Mouse (Mus musculus) retina, adult 2 months (tissue): ENCODE results near the gene Ctbp1.

Source experiments
- DNase-seq: peaks from one replicate; pipeline ENCODE4 v3.0.0-alpha.2; 2012; ENCODE audit warnings: low read depth, low spot score

Ctbp1 gene

DNA sequence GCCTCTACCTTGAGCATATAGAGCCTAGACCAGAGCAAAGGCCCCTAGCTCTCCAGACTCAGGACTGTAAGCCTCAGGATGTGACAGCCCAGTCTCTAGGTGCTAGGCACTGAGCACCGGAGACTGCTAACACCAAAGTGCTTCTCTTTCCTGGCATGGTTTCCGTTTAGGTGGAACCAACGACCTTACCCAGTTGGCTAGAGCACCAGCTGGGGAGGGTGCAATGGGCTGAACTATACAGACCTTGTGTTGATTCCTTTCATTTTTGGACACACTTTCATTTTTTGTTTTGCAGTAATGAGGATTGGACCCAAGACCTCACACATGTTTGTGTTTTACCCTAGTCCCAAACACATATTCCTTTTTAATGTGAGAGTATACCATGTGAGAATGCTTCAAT, 64.3 kb downstream of the Ctbp1 start:
- no peak for DNase-seq

DNA sequence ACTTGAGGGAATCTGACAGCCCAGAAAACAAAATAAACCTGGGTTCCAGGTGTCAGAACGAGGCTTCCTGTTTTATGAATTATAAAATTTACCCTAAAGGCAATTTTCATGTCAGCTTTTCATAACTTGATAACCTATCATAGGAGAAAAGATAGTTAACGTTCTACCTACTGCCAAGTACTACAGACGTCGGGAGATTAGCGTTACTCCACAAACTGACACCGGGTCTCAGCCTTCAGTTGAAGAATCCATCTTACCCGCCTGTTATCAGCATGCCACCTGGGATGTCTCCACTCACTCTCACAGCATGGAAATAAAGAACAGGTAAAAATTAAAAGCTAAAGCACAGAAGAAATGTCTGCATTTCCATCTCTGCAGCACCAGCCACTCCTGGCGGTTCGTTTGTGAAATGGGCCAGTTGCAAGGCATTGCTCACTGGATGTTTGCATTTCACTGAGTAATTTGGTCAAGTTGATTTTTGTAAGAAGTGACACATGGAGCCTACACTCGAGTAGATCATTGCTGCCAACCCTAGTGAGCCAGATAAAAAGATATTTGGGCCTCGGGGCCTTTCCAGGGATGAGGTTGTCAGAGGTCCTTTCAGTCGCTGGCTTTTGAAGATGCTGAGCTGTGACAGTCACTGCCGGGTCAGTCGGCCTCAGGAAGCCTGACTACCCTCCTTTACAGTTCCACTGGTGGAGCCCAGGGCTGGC, 66.1 kb downstream of the Ctbp1 start:
- DNase-seq, result no peak

- DNase-seq, result no peak
Measured at GRCm38 (mm10) chr5:33207136-33207535, 67.7 kb downstream of the Ctbp1 start.

DNA sequence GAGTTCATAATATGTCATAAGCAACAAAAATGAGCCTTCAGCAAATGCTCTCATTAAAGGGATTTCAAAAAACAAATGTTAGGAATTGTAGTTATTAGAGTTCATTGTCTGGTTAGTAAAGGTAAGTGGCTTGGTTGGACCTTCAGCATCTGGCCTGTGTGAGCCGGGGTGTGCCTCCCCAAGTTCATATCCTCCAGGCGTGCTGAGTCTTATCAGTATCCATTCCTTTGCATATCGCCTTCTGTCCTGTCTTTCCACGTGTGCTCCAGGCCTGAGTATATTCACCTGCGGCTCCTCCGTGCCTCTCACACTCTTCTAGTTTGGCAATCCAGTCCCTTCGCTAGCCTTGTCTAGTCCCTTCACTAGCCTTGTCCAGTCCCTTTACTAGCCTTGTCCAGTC, 68.5 kb downstream of the Ctbp1 start:
- DNase-seq, result no peak

DNA sequence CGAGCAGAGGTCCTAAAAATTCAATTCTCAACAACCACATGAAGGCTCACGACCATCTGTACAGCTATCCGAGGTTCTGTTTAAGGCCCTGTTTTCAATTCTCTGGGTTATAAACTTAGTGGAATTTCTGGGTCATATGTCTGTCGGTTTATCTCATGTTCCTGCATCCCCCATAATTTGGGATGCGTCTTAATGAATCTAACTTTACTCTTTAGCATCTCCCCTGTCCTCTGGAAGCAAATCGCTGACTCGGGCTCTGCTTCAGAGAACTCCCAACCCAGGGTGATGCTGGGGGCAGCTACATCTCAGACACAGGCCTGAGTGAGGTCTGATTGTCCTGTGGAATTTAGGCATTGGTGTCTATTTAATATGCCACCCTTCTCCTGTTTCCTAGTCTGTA, 70.5 kb downstream of the Ctbp1 start:
- DNase-seq, result no peak

GRCm38 (mm10) chr5:33203691-33204242, 71.0 kb downstream of the Ctbp1 start:
- DNase-seq, result peak; percentile 38

DNA sequence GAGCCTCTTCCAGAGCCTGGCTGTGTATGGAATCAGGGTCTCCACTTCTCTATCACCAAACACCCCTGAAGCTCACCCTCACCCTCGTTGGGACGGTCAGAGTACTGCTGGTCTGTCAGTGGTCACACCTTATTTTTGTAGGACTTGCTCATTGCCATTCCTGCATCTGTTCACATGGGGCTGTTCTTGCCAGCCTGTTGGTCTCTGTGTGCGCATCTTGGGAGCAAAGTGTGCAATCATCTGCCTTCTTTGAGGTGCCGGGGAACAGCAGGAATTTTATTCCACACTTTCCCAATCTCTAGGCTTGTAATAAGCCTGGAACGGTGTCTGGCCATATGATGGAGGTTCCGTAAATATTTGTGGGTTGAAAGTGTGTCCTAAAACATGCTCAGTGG, 71.6 kb downstream of the Ctbp1 start:
- DNase-seq, result no peak

DNA sequence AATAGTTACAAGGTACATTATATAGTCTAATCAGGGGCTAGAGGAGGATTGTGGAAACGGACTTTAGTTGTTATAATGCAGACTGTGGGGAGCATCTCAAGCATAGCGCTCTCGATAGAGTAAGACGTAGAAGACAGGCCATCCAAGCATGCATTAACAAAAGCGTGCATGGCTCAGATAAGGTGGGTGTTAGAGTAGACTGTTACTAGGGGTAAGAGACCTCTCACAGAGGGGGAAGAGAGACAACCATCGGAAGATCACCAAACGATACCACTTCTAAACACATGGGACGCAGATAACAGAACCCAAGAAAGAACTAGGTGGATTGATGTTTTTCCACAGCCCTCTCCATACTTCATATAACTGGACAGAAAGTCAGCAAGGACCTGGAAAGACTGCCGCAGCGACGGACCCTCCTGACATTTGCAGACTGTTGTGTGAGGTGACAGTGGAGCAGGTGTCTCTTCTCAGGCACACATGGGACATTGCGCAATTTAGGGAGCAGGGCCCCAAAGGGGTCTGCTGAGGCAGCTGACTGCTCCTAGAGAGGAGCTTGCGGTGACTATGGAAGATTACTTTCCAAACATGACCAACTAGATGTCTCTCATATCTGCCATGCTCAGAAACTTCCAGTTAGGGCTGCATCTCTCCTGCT, 72.2 kb downstream of the Ctbp1 start:
- DNase-seq, result no peak

DNA sequence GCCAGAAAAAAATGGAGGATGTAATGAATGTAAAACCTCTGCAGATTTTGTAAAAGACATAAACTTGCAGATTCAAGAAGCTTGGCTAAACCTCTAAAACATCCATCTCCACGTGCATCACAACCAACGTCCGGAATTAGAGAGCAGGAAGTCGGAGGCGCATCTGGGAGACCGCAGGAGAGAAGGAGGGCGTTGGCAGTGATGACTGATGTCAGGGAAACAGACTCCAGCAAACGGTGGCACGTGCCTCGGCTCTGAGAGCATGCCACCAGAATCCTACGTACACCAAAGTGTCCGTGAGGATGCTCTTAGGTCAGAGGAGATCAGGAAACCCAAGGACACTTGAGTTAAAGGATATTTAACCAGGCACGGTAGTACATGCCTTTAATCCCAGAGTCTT, 73.1 kb downstream of the Ctbp1 start:
- no peak for DNase-seq

DNA sequence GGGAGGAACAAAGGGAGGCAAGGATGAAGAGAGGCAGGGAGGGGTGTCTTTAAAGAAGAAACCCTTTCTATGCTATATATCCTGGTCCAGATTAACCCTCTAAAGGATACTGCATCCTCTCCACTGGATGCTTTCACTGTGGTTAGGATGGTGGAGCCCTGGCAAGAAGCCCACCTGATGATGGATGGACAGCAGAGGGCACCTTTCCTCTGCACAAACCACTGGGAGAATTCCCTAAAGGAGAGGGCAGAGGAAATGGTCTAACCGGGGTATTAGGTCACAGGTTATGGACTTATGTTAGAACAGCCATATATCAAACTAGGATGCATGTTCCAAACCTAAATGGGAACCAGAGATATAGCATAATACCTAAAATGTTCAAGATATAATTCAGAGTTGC, 74.7 kb downstream of the Ctbp1 start:
- no peak for DNase-seq
